Mouse (Mus musculus) kidney, adult 2 months (tissue): ENCODE measurements around the gene BC048403.

Experiments
- CTCF ChIP-seq: fragments of 200-500 bp; conservative IDR thresholded peaks from 2 replicates; pipeline ENCODE4 v1.5.1; 2011; ENCODE audit warnings: low read depth, mild to moderate bottlenecking, control low read depth, low read length, moderate library complexity, mixed read lengths; ENCODE audit not compliant: insufficient read depth, insufficient read length
- POLR2A ChIP-seq: fragments of 200-500 bp; IDR thresholded peaks from one replicate; pipeline ENCODE4 v1.6.1; 2011; ENCODE audit warnings: low read depth, low read length, control low read depth

DNA sequence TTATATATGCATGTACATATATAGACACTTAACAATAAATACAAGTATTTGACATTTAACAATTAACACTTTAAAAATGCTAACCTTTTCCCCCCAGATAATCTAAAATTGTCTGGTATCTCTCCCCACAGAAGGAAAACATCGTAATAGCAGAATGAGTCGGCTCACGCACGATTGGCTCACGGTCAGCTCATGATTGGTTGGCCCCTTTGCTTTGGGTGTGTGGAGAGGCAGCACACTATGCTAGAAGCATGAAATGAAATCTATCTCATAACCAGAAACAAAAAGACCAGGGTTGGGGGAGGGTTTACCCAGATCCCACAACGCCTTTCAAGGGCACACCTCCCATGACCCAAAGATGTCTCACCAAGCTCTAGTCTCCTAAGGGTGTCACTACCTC lies 34.9 kb upstream of the BC048403 start:
- TF ChIP-seq POLR2A (no peak), CTCF (no peak)
